Mouse (Mus musculus): Measurements from ENCODE around the gene Zp1. TPM values are rescaled to one million over a fixed set of nuclear protein-coding genes. Genes with fewer than 3 reads are reported as not detected.
A peak's percentile ranks its signal among the peaks of the same experiment; 100 is the strongest.

Zp1 gene
- polyA plus RNA-seq, 1 experiment from 2014 or later: not detected

- H3K9me3 ChIP-seq (ENCODE audit: control insufficient read depth, low read length): no peaks in the 10 kb centered on the region
- ATAC-seq (replicated peaks; ENCODE audit: low FRiP score) (no peak), DNase-seq (ENCODE audit: low spot score) (no peak)
- peaks cover 19% of the 10 kb centered on the region for H3K4me1 ChIP-seq (replicated peaks; ENCODE audit: control insufficient read depth, insufficient read depth, low read length)
- no peak overlapping the region for H3K27ac ChIP-seq (ENCODE audit: low read depth, low read length)
- WGBS: 79% methylated on average over 6 of the region's 6 CpGs
- no peaks in the 10 kb centered on the region for H3K27me3 ChIP-seq (replicated peaks; ENCODE audit: control insufficient read depth, insufficient read depth, low read length)
- peaks cover 67% of the 10 kb centered on the region for H3K36me3 ChIP-seq (ENCODE audit: control insufficient read depth, insufficient read depth, low read length)
- H3K4me2 ChIP-seq: no peak overlapping the region
- no peak overlapping the region for H3K9ac ChIP-seq (ENCODE audit: low read depth, low read length)
- H3K4me3 ChIP-seq (ENCODE audit: low read depth, low read length): no peak overlapping the region
These were observed 20.1 kb downstream of the Zp1 start for GRCm38 (mm10) chr19:10900315-10900714.

- Histone ChIP-seq H3K27ac (ENCODE audit: low read depth, low read length) (no peak overlapping the region), H3K27me3 (replicated peaks; ENCODE audit: control insufficient read depth, insufficient read depth, low read length) (no peaks in the 10 kb centered on the region), H3K4me3 (ENCODE audit: low read depth, low read length) (0 out of 2 replicates have a peak overlapping the region, but pooled peaks have one; percentile 94), H3K9me3 (ENCODE audit: control insufficient read depth, low read length) (no peaks in the 10 kb centered on the region), H3K4me2 (peak overlapping the region; percentile 96; the same call in 1 of the 2 replicates), H3K9ac (ENCODE audit: low read depth, low read length) (no peak overlapping the region), H3K36me3 (ENCODE audit: control insufficient read depth, insufficient read depth, low read length) (peaks cover 45% of the 10 kb centered on the region), H3K4me1 (replicated peaks; ENCODE audit: control insufficient read depth, insufficient read depth, low read length) (peaks cover 15% of the 10 kb centered on the region)
- 84% methylated on average over 8 of the region's 8 CpGs for WGBS
- no peak for ATAC-seq (replicated peaks; ENCODE audit: low FRiP score)
- no peak for DNase-seq (ENCODE audit: low spot score)
These were observed 22.9 kb downstream of the Zp1 start for GRCm38 (mm10) chr19:10897491-10897890.

GRCm38 (mm10) chr19:10896849-10897248 lies 23.6 kb downstream of the Zp1 start:
- Histone ChIP-seq H3K4me1 (replicated peaks; ENCODE audit: control insufficient read depth, insufficient read depth, low read length) (peaks cover 15% of the 10 kb centered on the region), H3K36me3 (ENCODE audit: control insufficient read depth, insufficient read depth, low read length) (peaks cover 39% of the 10 kb centered on the region), H3K9ac (ENCODE audit: low read depth, low read length) (peak overlapping the region; percentile 93), H3K27ac (ENCODE audit: low read depth, low read length) (no peak overlapping the region), H3K9me3 (ENCODE audit: control insufficient read depth, low read length) (no peaks in the 10 kb centered on the region), H3K27me3 (replicated peaks; ENCODE audit: control insufficient read depth, insufficient read depth, low read length) (no peaks in the 10 kb centered on the region), H3K4me3 (ENCODE audit: low read depth, low read length) (peak overlapping the region; percentile 94), H3K4me2 (peak overlapping the region; percentile 96)
- ATAC-seq (replicated peaks; ENCODE audit: low FRiP score): no peak
- DNase-seq (ENCODE audit: low spot score): no peak
- WGBS: 70% methylated on average over 7 of the region's 7 CpGs

GRCm38 (mm10) chr19:10895708-10896107 lies 24.7 kb downstream of the Zp1 start:
- Histone ChIP-seq H3K9me3 (ENCODE audit: control insufficient read depth, low read length) (no peaks in the 10 kb centered on the region), H3K4me3 (ENCODE audit: low read depth, low read length) (peak overlapping the region; percentile 94), H3K36me3 (ENCODE audit: control insufficient read depth, insufficient read depth, low read length) (peaks cover 31% of the 10 kb centered on the region), H3K9ac (ENCODE audit: low read depth, low read length) (peak overlapping the region; percentile 93), H3K4me2 (peak overlapping the region; percentile 96), H3K27ac (ENCODE audit: low read depth, low read length) (peak overlapping the region; percentile 89), H3K27me3 (replicated peaks; ENCODE audit: control insufficient read depth, insufficient read depth, low read length) (no peaks in the 10 kb centered on the region), H3K4me1 (replicated peaks; ENCODE audit: control insufficient read depth, insufficient read depth, low read length) (peaks cover 15% of the 10 kb centered on the region)
- WGBS: 1% methylated on average over 16 of the region's 16 CpGs
- DNase-seq (ENCODE audit: low spot score): no peak
- no peak for ATAC-seq (replicated peaks; ENCODE audit: low FRiP score)

- H3K9ac ChIP-seq (ENCODE audit: low read depth, low read length): peak within 1 kb of the TSS; percentile 93
- peaks cover 15% of the 10 kb centered on the region for H3K4me1 ChIP-seq (replicated peaks; ENCODE audit: control insufficient read depth, insufficient read depth, low read length)
- no peaks in the 10 kb centered on the region for H3K9me3 ChIP-seq (ENCODE audit: control insufficient read depth, low read length)
- H3K27ac ChIP-seq (ENCODE audit: low read depth, low read length): peak within 1 kb of the TSS; percentile 89
- peak within 1 kb of the TSS; percentile 94 for H3K4me3 ChIP-seq (ENCODE audit: low read depth, low read length)
- peak within 1 kb of the TSS; percentile 96 for H3K4me2 ChIP-seq
- peak; percentile 95 for DNase-seq (ENCODE audit: low spot score)
- no peaks in the 10 kb centered on the region for H3K27me3 ChIP-seq (replicated peaks; ENCODE audit: control insufficient read depth, insufficient read depth, low read length)
- H3K36me3 ChIP-seq (ENCODE audit: control insufficient read depth, insufficient read depth, low read length): peaks cover 25% of the 10 kb centered on the region
- under 1% methylated on average over 43 of the region's 43 CpGs for WGBS
- ATAC-seq (replicated peaks; ENCODE audit: low FRiP score): peak; percentile 93
These were observed 25.4 kb downstream of the Zp1 start, which contains the start of gene Prpf19 for GRCm38 (mm10) chr19:10895016-10895528. Gene Prpf19, plus strand, starts transcription at chr19:10895231.

- ATAC-seq (replicated peaks; ENCODE audit: low FRiP score) (no peak), DNase-seq (ENCODE audit: low spot score) (no peak)
- Histone ChIP-seq H3K9me3 (ENCODE audit: control insufficient read depth, low read length) (no peaks in the 10 kb centered on the region), H3K4me3 (ENCODE audit: low read depth, low read length) (no peak overlapping the region), H3K27me3 (replicated peaks; ENCODE audit: control insufficient read depth, insufficient read depth, low read length) (no peaks in the 10 kb centered on the region), H3K36me3 (ENCODE audit: control insufficient read depth, insufficient read depth, low read length) (no peaks in the 10 kb centered on the region), H3K4me2 (no peak overlapping the region), H3K27ac (ENCODE audit: low read depth, low read length) (no peak overlapping the region), H3K9ac (ENCODE audit: low read depth, low read length) (no peak overlapping the region), H3K4me1 (replicated peaks; ENCODE audit: control insufficient read depth, insufficient read depth, low read length) (peaks cover 14% of the 10 kb centered on the region)
- WGBS: 88% methylated on average over 3 of the region's 3 CpGs
These were observed 28.2 kb downstream of the Zp1 start for GRCm38 (mm10) chr19:10892201-10892600.

- H3K27me3 ChIP-seq (replicated peaks; ENCODE audit: control insufficient read depth, insufficient read depth, low read length): no peaks in the 10 kb centered on the region
- H3K4me3 ChIP-seq (ENCODE audit: low read depth, low read length): peak within 1 kb of the TSS; percentile 60
- WGBS: under 1% methylated on average over 49 of the region's 49 CpGs
- DNase-seq (ENCODE audit: low spot score) (peak; percentile 92), ATAC-seq (replicated peaks; ENCODE audit: low FRiP score) (peak; percentile 86)
- H3K9ac ChIP-seq (ENCODE audit: low read depth, low read length): peak within 1 kb of the TSS; percentile 79
- H3K36me3 ChIP-seq (ENCODE audit: control insufficient read depth, insufficient read depth, low read length): no peaks in the 10 kb centered on the region
- 0 out of 2 replicates have a peak, but pooled peaks cover 6% of the 10 kb centered on the region for H3K9me3 ChIP-seq (ENCODE audit: control insufficient read depth, low read length)
- H3K4me2 ChIP-seq: peak within 1 kb of the TSS; percentile 93
- peak within 1 kb of the TSS; percentile 62 for H3K27ac ChIP-seq (ENCODE audit: low read depth, low read length)
- H3K4me1 ChIP-seq (replicated peaks; ENCODE audit: control insufficient read depth, insufficient read depth, low read length): peaks cover 7% of the 10 kb centered on the region
These were observed 38.8 kb downstream of the Zp1 start, which contains the start of gene Tmem109 for GRCm38 (mm10) chr19:10881426-10882154. Gene Tmem109, minus strand, starts transcription at chr19:10882001.

GRCm38 (mm10) chr19:10880975-10881425 lies 39.4 kb downstream of the Zp1 start:
- 0 out of 2 replicates have a peak, but pooled peaks cover 6% of the 10 kb centered on the region for H3K9me3 ChIP-seq (ENCODE audit: control insufficient read depth, low read length)
- peak overlapping the region; percentile 60 for H3K4me3 ChIP-seq (ENCODE audit: low read depth, low read length)
- H3K4me1 ChIP-seq (replicated peaks; ENCODE audit: control insufficient read depth, insufficient read depth, low read length): peaks cover 7% of the 10 kb centered on the region
- H3K9ac ChIP-seq (ENCODE audit: low read depth, low read length): peak overlapping the region; percentile 79
- H3K27me3 ChIP-seq (replicated peaks; ENCODE audit: control insufficient read depth, insufficient read depth, low read length): no peaks in the 10 kb centered on the region
- H3K27ac ChIP-seq (ENCODE audit: low read depth, low read length): no peak overlapping the region; the same call in 1 of the 2 replicates
- ATAC-seq (replicated peaks; ENCODE audit: low FRiP score) (peak; percentile 73; the same call in 1 of the 2 replicates), DNase-seq (ENCODE audit: low spot score) (no peak)
- 5% methylated on average over 14 of the region's 14 CpGs for WGBS
- H3K4me2 ChIP-seq: peak overlapping the region; percentile 93
- H3K36me3 ChIP-seq (ENCODE audit: control insufficient read depth, insufficient read depth, low read length): no peaks in the 10 kb centered on the region
